Mouse (Mus musculus): ENCODE data around the gene Arhgef6.
A peak's percentile ranks its signal among the peaks of the same experiment; 100 is the strongest.

The Arhgef6 gene

DNA sequence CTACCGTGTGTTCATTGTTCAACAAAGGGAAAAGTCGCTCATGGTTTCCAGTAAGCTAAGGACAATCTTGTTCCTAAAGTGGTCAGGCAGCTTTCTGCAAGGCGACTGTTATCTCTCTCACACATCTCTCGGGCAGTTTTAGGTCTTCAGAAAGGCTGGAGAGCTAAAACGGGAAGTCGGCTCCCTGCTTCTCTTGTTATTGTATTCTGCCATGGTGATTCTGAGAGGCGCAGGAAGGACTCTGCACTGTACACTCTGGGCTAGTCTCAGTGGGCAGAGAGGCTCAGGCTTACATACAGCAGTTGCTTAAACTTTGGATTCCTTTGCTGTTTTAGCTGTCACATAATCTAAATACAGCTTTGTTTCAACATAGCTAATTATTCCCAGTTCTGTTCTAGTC, 39.6 kb downstream of the Arhgef6 start:
- no peak for DNase-seq

DNA sequence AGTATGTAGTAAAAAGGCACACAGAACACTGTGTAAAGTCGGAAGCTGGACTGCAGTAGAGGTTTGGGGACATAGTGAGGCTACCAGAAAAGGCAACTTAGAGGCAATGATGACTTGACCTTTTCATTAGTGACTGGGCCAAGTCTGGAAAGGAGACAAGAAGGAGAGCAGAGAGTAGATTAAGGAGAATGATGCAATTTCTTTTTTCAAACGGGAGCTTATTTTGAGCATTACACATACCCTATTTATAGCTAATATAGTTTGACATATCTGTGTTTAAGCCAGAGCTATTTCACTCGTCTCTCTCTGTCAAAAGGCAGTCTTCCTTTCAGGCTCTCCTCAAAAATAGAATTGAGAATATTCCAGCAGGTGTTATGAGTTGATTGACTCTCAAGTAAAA, 50.1 kb downstream of the Arhgef6 start:
- DNase-seq: no peak

DNA sequence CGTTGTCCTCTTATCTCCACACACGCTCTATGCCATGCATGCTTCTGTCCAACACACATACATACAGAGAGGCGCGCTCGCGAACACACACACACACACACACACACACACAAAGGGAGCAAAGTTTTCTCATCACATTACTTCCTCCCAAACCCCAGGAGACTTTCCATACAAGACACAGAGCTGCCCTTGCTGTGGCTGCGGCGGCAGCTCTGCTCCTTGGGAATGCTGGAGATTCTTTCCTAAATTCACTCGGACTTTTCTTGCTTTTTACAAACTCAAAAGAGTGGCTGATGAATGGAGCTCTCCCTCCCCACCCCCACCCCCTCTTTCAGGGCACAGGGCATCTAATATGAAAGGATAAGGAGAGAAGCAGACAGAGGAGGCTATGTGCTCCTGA, 52.2 kb downstream of the Arhgef6 start:
- DNase-seq: peak; percentile 12

- no peak for DNase-seq
Measured at GRCm38 (mm10) chrX:57282184-57282583, 56.3 kb downstream of the Arhgef6 start.

GRCm38 (mm10) chrX:57277560-57278335, 60.8 kb downstream of the Arhgef6 start:
- no peak for DNase-seq

GRCm38 (mm10) chrX:57263515-57263914, 75.0 kb downstream of the Arhgef6 start:
- DNase-seq: no peak

- DNase-seq: peak; percentile 10
Measured at GRCm38 (mm10) chrX:57260744-57261143, 77.8 kb downstream of the Arhgef6 start.

- DNase-seq: no peak
Measured at GRCm38 (mm10) chrX:57253329-57254055, 85.0 kb downstream of the Arhgef6 start.

DNA sequence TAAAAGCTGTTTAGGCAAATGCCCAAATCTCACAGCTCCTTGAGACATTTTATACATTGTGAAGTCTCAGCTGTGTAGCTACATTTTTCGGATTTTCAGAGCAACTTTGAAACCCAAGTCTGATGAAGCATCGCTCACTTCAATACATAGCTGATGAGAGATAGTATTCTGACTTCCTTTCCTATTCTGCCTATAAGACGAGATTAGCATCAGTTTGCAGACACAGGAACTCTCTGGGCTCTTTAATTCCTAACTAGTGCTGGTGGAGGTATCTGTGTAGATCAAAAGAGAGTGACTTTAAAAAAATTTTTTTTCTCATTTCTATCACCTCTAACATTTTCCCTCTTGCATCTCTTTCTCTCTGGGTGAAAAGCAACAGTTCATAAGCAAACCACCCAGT, 100.0 kb downstream of the Arhgef6 start:
- DNase-seq: no peak

- DNase-seq: no peak
Measured at GRCm38 (mm10) chrX:57235982-57236381, 102.5 kb downstream of the Arhgef6 start.

- DNase-seq: no peak
Measured at GRCm38 (mm10) chrX:57233596-57233995, 104.9 kb downstream of the Arhgef6 start.

DNA sequence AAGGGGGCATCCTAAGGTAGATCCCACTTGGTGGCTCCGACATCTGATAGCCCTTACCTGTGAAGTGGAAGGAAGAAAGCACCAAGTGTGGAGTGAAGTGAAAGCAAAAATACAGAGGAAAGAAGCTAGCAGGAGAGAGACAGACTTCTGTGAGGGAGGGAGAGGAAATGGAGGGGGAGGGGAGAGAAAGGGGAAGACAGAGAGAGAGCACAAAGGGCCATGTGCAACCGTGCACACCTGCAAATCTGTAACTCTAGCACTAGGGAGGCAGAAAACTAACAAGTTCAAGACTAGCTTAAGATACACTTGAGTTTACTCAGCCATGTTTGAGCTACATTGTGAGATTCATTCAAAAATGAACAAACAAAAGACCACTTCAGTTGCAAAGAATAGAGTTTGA, 110.4 kb downstream of the Arhgef6 start:
- DNase-seq: no peak

- DNase-seq: no peak
Measured at GRCm38 (mm10) chrX:57223301-57223700, 115.2 kb downstream of the Arhgef6 start.

DNA sequence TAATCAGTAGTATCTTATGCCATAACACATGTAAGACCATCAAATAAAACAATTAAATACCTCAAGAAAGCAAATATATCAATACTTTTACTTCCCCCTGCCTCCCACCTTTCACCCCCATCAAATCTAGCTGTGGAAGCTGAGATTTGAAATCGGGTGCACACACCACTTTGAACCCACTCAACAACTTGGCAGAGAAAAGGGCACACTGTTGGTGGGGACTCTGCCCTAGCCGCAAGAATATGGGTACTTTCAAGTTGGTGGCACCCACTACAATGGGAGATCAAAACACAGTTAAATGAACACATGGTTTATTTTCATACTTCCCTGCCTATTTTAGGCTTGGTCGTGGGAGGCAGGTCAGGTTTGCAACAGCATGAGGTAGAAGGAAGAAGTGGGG, 116.6 kb downstream of the Arhgef6 start:
- DNase-seq: no peak

DNA sequence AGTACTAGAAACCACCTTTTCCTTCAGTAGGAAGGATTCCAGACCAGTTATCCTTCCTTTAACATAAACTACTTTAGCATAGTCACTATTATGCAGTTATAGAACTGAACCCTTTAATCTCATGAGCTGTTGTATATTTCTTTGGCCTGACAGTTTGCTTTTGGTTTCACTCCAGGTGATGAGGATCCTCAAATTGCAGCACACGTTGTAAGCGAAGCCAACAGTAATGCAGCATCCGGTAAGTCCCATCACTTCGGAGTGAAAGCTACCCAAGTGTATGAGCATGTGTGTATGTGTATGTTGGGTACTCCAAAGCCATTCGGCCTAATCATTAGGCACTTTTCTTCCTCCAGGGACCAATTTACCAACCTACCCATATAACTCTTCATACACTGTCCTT, 119.0 kb downstream of the Arhgef6 start:
- no peak for DNase-seq

- DNase-seq: no peak
Measured at GRCm38 (mm10) chrX:57216271-57216670, 122.3 kb downstream of the Arhgef6 start.

GRCm38 (mm10) chrX:57215495-57215894, 123.0 kb downstream of the Arhgef6 start:
- DNase-seq: peak; percentile 3

GRCm38 (mm10) chrX:57212862-57213261, 125.7 kb downstream of the Arhgef6 start:
- DNase-seq: no peak

DNA sequence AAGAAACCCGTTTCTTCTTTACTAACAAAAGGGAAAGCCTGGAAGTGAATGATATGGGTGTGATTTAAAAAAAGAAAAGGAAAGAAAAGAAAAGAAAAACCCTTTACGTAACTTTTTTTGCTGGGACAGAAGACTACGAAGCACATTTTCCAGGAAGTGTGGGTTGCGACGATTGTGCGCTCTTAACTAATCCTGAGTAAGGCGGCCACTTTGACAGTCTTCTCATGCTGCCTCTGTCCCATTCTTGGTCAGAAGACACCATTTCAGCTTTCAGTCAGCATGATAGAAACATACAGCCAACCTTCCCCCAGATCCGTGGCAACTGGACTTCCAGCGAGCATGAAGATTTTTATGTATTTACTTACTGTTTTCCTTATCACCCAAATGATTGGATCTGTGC, 126.7 kb downstream of the Arhgef6 start, which contains the start of gene Cd40lg:
TSS of gene Cd40lg (plus strand) at position 268 of the 400 bp plus-strand sequence.
- DNase-seq: no peak

DNA sequence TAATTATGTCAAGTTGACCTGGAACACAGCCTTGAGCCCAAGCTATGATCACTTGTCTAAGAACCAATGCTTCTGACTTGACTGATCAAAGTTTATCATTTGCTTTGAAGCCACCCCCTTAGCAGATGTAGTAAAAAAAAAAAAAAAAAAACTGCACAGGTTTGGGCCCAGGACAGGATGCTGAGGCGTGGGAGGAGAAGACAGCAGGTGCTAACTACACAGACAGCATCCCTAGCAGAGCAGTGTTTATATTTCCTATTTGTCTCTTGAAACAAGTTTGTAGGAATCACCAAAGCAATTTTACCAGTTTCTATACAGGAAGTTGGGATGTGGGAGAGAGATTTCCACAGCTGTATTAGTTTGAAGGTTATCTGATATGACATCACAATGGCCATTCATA, 127.9 kb downstream of the Arhgef6 start:
- DNase-seq: no peak

- DNase-seq: no peak
Measured at GRCm38 (mm10) chrX:57200397-57200796, 138.1 kb downstream of the Arhgef6 start.

GRCm38 (mm10) chrX:57198036-57198435, 140.5 kb downstream of the Arhgef6 start:
- no peak for DNase-seq

- no peak for DNase-seq
Measured at GRCm38 (mm10) chrX:57196319-57196718, 142.2 kb downstream of the Arhgef6 start.

DNA sequence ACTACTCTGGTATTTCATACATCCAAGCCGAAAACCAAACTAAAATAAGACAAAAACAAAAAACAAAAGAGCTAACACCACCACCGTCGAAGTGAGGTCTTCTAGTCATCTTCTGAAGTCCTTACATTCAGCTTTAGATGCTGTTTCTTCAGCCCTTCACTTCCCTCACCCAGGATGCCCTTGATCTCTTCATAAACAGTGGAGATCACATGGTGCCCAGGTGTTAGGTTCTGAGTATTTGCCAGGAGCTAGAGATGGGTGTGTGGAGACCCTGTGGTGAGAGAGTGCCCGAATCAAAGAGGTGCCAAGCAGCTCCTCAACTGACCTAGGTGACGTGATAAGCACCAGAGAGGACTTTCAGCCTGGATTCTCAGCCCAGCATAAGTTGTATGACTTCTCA, 149.2 kb downstream of the Arhgef6 start:
- no peak for DNase-seq
